In genomic region chr3:31267921-31268320, GRCm38 (mm10) we compare ENCODE assay signal across 35 mouse cellular contexts.
"Had no signal": no experiment of that assay in that cellular context is flagged by ENCODE, and none has a peak within 500 bp of the region (broad histone marks: within the 10 kb centered on the region; RNA-seq: fewer than 3 reads in every experiment).

No protein-coding gene starts in this region.

- H3K36me3 ChIP-seq: heart, embryonic 10.5 days; heart, embryonic 12.5 days; heart, embryonic 13.5 days; heart, embryonic 15.5 days; hindbrain, embryonic 10.5 days; hindbrain, embryonic 12.5 days; hindbrain, embryonic 13.5 days; hindbrain, embryonic 15.5 days; intestine, embryonic 15.5 days; kidney, embryonic 15.5 days had no signal

- H3K9me3 ChIP-seq: heart, embryonic 10.5 days; heart, embryonic 12.5 days; heart, embryonic 13.5 days; heart, embryonic 15.5 days; hindbrain, embryonic 10.5 days; hindbrain, embryonic 12.5 days; hindbrain, embryonic 13.5 days; hindbrain, embryonic 15.5 days; intestine, embryonic 15.5 days; kidney, embryonic 15.5 days had no signal

- H3K9ac ChIP-seq: heart, embryonic 12.5 days; heart, embryonic 13.5 days; heart, embryonic 15.5 days; hindbrain, embryonic 12.5 days; hindbrain, embryonic 13.5 days; hindbrain, embryonic 14.5 days; hindbrain, embryonic 15.5 days; intestine, embryonic 15.5 days; kidney, embryonic 15.5 days had no signal

- H3K4me1 ChIP-seq: hindbrain, embryonic 10.5 days; hindbrain, embryonic 12.5 days; hindbrain, embryonic 13.5 days; hindbrain, embryonic 15.5 days; intestine, embryonic 15.5 days; kidney, embryonic 15.5 days had no signal

- H3K4me3 ChIP-seq: heart, embryonic 10.5 days; heart, embryonic 12.5 days; heart, embryonic 13.5 days; heart, embryonic 15.5 days; hindbrain, embryonic 10.5 days; hindbrain, embryonic 12.5 days; hindbrain, embryonic 13.5 days; hindbrain, embryonic 15.5 days; intestine, embryonic 15.5 days; kidney, embryonic 15.5 days; layer of hippocampus, adult 2 months had no signal

- ATAC-seq: hindbrain, embryonic 16.5 days; hindbrain, postnatal 0 days; inflammation-experienced regulatory T-cells, adult 6 months; intestine, embryonic 15.5 days; intestine, embryonic 16.5 days; intestine, postnatal 0 days had no signal

- H3K27ac ChIP-seq: heart, embryonic 10.5 days; heart, embryonic 13.5 days; heart, embryonic 15.5 days; hindbrain, embryonic 10.5 days; hindbrain, embryonic 12.5 days; hindbrain, embryonic 13.5 days; hindbrain, embryonic 14.5 days; hindbrain, embryonic 15.5 days; hindbrain, postnatal 0 days; intestine, embryonic 15.5 days; kidney, embryonic 15.5 days; kidney, postnatal 0 days; layer of hippocampus, adult 2 months had no signal

- DNase-seq: heart, postnatal 10 days; heart, postnatal 14 days; heart, postnatal 36 days; heart, postnatal 4 days; kidney, adult 11 months; kidney, adult 18-20 months; kidney, adult 2 months; kidney, adult 8-10 months; kidney, adult 9 months; kidney, postnatal 10 days; kidney, postnatal 14 days; kidney, postnatal 25 days; kidney, postnatal 36 days; kidney, postnatal 4 days; layer of hippocampus, adult 9-11 months; layer of hippocampus, postnatal 36 days had no signal

- H3K27me3 ChIP-seq: heart, embryonic 12.5 days; heart, embryonic 13.5 days; heart, embryonic 15.5 days; hindbrain, embryonic 12.5 days; hindbrain, embryonic 13.5 days; hindbrain, embryonic 15.5 days; intestine, embryonic 15.5 days; kidney, embryonic 15.5 days had no signal

- H3K4me2 ChIP-seq: heart, embryonic 11.5 days; heart, embryonic 12.5 days; heart, embryonic 13.5 days; heart, embryonic 15.5 days; hindbrain, embryonic 12.5 days; hindbrain, embryonic 13.5 days; hindbrain, embryonic 14.5 days; hindbrain, embryonic 15.5 days; intestine, embryonic 15.5 days; kidney, embryonic 15.5 days had no signal
